Mouse (Mus musculus): ENCODE measurements around the gene Pim1. TPM values are rescaled to one million over a fixed set of nuclear protein-coding genes. Genes with fewer than 3 reads are reported as not detected.
A peak's percentile ranks its signal among the peaks of the same experiment; 100 is the strongest.

Gene Pim1
- total RNA-seq, 2 experiments from 2014 or later = 21.4 to 21.8 TPM

DNA sequence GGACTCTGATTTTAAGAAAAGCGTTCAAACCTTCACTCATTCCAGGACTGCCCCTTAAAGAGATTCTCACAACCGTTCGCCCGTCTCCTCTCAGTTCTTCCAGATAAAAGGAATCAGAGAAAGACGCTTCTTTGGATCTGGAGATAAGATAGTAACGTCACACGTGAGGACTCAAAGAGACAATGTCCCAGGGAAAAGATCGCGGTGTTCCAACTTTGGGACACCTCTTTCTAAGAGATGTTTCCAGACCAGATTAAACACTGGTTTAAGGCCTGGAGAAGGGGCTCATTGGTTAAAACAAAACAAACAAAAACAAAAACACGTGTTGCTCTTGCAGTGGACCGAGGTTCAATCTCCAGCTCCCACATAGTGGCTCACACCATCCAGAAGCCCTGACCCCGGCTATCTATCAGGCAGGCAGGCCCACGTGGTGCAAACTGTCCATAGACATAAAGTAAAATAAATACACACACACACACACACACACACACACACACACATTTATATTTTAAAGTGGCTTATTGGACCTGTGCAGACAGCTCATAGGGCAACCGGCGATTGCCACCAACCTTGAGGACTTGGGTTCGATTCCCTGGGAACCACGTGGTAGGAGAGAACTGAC, 25.9 kb upstream of the Pim1 start:
- DNase-seq (ENCODE audit: low spot score in 2 of 2) = no peak

DNA sequence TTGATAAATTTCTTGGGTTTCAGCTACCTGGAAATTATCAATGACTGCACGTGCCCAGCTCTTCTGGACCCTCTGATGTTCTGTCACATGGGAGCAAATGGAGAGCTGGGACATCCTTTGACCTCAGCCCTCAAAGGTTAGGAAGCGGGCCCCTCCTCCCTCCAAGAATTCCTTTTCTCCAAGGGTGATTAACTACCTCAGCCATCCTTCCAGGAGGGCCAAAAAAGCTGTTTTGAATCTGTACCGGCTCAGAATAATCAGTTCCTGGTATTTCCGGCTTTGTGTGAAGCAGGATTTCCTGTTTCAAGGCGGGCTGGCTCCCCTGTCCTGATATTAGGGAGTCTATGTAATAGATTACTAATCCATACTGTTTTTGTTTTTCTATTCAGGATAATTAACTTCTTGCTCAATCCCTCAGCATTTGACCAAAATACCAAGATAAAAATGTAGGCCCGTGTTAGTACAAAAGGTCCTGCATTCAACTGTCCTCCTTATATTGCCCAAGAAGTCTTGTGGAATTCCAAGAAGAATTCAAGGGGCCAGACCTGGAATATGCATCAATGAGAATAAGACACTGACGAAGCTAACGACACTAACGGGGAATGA, 25.0 kb upstream of the Pim1 start:
- DNase-seq (ENCODE audit: low spot score in 2 of 2) = no peak

DNA sequence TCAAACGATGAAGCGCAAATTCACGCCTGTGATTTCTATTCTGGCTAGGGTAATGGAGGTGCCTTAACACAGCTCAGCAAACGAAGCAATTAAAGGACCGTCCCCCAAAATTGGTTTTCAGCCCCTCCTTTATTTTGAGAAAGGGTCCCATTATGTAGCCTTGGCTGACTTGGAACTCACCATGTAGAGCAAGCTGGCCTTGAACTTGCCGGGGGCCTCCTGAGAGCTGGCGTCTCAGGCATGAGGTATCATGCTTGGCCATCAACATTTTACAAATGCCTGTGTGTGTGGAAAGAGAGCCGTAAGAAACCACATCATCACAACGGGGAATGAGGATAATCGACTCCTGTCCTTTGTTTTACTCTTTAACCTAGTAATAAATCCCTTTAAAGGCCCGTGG, 23.5 kb upstream of the Pim1 start:
- DNase-seq (ENCODE audit: low spot score in 2 of 2) = no peak

DNA sequence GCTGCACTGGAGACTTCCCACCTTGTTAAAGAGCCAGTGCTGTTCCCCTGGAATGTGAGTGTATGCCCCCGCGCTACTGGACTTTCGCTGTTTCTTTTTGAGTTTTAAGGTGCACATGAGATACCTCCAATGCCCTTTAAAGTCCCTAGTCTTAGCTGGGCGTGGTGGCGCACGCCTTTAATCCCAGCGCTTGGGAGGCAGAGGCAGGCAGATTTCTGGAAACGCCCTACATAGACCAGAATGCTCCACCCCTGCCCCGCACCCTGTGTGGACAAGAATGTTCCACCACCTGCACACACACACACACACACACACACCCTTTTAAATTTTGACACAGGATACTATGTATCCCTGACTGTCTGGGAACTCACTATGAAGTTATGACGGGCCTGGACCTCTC, 17.1 kb upstream of the Pim1 start:
- DNase-seq (ENCODE audit: low spot score in 2 of 2) = no peak

GRCm38 (mm10) chr17:29474036-29474435, 16.5 kb upstream of the Pim1 start:
- DNase-seq (ENCODE audit: low spot score in 2 of 2) = no peak

GRCm38 (mm10) chr17:29475142-29475541, 15.4 kb upstream of the Pim1 start:
- DNase-seq (ENCODE audit: low spot score in 2 of 2) = no peak

DNA sequence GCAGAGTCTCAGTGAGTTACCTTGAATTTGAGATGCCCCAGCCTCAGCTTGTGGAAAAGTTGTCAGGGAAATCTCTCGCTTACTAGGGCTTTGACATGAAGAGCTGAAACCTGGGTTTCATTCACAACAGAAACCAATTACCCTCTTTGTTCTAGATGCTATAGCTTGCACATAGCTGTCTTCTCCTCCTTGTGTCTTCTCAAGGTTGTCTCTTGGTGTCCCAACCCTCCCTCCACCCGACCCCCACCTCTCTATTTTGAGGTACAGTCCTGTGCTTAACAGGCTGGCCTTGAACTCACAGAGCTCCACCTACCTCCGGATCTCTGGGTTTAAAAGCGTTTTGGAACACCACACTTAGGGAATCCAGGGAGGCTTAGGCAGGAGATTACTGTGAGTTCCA, 14.1 kb upstream of the Pim1 start:
- DNase-seq (ENCODE audit: low spot score in 2 of 2) = no peak

DNA sequence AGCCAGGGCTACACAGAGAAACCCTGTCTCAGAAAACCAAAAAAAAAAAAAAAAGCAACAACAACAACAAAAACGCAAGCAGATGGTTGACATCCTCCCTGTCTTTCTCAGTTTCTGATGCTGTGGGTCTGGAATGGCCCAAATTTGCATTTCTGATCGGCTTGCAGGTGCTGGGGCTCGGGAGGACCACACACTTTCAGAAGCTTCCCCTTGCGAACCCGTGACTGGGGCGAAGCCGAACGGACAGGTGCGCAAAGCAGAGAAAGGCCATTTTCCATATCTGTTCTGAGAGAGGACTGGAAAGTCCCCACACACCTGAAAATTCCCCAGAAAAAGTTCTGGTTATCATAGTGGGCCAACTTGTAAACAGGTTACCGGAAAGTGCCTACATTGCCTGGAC, 13.2 kb upstream of the Pim1 start:
- DNase-seq (ENCODE audit: low spot score in 2 of 2) = no peak

- no peak for DNase-seq (ENCODE audit: low spot score in 2 of 2)
Observed at GRCm38 (mm10) chr17:29478271-29478670, 12.3 kb upstream of the Pim1 start.

GRCm38 (mm10) chr17:29480256-29480655, 10.3 kb upstream of the Pim1 start:
- no peak for DNase-seq (ENCODE audit: low spot score in 2 of 2)

DNA sequence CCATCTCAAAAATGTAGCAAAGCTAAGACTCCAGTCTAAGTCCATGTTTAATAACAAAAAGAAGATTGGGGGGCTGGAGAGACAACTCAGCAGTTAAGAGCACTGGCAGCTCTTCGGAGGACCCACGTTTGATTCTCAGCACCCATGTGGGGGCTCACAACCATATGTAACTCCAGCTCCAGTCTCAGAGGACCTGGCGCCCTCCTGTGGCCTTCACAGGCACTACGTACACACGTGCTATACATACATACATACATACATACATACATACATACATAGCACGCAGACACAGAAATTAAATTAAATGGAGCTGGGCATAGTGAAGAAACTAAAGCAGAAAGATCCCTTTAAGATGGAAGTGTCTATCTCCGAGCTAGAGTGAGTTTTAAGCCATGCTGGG, 7.9 kb upstream of the Pim1 start:
- no peak for DNase-seq (ENCODE audit: low spot score in 2 of 2)

DNA sequence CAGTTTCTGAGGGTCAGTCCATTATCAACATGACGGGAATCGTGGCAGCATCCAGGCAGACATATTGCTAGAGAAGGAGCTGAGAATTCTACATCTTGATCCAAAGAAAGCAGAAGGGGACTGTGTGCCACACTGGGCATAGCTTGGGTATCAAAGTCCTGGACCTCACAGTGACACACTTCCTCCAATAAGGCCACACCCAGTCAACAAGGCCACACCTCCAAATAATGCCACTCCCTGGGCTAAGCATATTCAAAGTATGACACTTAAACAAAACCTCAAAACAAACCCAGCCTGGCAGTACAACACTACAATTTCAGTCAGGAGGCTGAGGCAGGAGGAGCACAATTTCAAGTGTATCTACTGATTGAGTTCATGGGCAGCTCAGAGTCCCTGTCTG, 7.3 kb upstream of the Pim1 start:
- DNase-seq (ENCODE audit: low spot score in 2 of 2) = no peak

DNA sequence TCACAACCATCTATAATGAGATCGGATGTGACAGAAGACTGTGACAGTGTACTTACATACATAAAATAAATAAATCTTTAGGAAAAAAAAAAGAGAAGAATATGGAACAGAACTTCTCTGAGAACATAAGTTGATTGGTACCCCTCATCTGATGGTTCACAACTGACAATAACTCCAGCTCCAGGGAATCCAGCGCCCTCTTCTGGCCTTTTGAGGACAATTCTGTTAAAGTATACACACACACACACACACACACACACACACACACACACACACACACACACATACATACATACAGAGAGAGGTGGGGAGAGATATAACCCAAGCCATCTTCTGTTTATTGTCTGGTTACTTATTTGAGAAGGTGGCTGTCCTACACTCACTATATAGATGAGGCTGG, 6.1 kb upstream of the Pim1 start:
- no peak for DNase-seq (ENCODE audit: low spot score in 2 of 2)

- DNase-seq (ENCODE audit: low spot score in 2 of 2) = no peak
Observed at GRCm38 (mm10) chr17:29485336-29486233, 5.0 kb upstream of the Pim1 start.

DNA sequence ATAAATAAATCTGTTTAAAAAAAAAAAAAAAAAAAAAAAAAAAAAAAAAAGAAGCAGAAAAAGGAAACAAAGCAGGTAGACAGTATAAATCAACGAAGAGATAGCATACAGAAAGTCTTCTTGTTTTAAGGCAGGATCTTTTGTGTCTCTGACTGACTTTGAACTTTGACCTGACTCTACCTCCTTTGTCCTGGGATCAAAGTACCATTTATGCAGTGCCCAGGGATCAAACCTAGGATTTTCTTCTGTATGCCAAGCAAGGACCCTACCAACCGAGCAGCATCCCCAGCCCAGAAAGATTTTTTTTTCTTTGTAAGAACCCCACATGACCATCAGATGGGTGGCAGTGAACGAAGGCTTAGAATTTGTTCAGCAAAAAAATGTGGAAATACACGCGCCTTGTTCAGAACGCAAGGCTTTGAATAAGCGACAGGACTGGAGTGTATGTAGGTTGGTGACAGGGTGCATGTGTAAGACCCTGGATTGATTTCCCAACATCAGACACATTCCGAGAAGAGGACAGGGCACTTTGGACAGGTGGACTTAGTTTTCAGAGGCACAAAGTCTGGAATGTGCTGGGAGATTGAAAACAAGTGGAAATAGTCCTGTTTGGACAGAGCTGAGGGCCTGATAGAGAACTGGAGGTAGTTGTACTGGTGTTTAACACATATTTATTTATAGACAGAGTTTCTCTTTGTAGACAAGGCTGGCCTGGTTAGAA, 2.1 kb upstream of the Pim1 start:
- DNase-seq (ENCODE audit: low spot score in 2 of 2) = no peak

DNA sequence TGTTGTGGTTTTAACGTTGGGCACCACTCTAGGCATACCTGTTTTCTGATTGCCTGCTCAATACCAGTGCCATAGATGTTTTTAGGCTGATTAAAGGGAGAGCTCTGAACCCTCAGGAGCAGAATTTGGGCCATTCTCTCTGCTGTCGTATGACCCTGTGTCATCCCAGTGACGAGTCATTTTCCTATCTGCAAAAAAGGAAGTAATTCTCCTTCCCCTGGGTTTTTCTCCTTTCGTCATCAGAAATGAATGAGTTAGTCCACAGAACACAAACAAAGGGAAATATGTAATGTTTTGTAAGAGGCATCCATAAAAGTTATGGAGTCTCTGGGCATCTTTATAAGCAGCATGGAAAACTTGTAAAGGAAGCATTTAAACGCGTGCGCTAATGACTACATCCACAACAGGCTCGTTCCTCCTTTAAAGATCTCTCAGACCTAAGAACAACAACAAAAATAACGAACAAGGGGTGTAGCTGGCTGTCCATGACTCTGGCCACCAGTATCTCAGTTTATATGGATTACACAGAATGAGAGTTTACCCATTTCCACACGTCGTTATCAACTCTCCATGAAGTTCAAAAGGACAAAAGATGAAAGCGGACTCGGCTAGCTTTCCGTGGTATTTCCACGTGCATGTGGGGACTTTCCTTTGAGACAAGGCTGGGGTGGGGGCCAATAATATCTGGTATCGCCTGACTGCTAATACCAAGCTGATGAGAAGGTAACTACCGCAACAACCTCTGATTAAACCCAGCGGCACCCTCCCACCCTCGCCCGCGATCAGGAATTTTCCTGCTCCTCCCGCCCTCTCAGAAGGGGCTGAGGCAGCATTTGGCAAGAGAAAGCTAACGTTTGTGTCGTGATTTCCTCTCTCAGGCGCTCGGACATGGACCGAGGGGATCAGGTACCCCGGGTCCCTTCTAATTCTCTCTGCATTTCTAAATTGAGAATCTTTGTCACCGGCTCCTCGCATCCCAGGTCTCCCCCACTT, 1.3 kb upstream of the Pim1 start:
- peak in 1 of 2 experiments; percentile 45 for DNase-seq (ENCODE audit: low spot score in 2 of 2)

GRCm38 (mm10) chr17:29489971-29490712, 411 bp upstream of the Pim1 start:
- peak; percentile 99 to 100 for DNase-seq (ENCODE audit: low spot score in 2 of 2)

- peak; percentile 37 to 62 for DNase-seq (ENCODE audit: low spot score in 2 of 2)
Observed at GRCm38 (mm10) chr17:29491591-29492268, 1.2 kb downstream of the Pim1 start.

Measured in gastrocnemius, postnatal 4 days (tissue).